Mouse (Mus musculus) liver, embryonic 12.5 days (tissue): ENCODE measurements around the gene Fam89a. TPM values are rescaled to one million over a fixed set of nuclear protein-coding genes. Genes with fewer than 3 reads are reported as not detected.

Experiments used
- ATAC-seq: fragments of 200-750 bp; cut with Nextera tagmentation; 2 replicates; pipeline ENCODE4 v1.8.0; 2017; ENCODE audit warnings: moderate number of reproducible peaks, mild to moderate bottlenecking, moderate library complexity
- H3K27ac ChIP-seq: fragments of 300-500 bp; sonication (generic); 2 replicates; pipeline ENCODE4 v1.5.1; 2016; ENCODE audit warnings: mild to moderate bottlenecking
- H3K27me3 ChIP-seq: fragments of 300-500 bp; sonication (generic); replicated peaks from 2 replicates; pipeline ENCODE4 v1.6.1; 2016; ENCODE audit warnings: mild to moderate bottlenecking, moderate library complexity
- H3K36me3 ChIP-seq: fragments of 300-500 bp; sonication (generic); 2 replicates; pipeline ENCODE4 v1.6.1; 2016; ENCODE audit warnings: mild to moderate bottlenecking, moderate library complexity
- H3K4me1 ChIP-seq: fragments of 300-500 bp; sonication (generic); 2 replicates; pipeline ENCODE4 v1.6.1; 2016
- H3K4me2 ChIP-seq: fragments of 300-500 bp; sonication (generic); 2 replicates; pipeline ENCODE4 v1.6.1; 2016; ENCODE audit warnings: mild to moderate bottlenecking, moderate library complexity
- H3K4me3 ChIP-seq: fragments of 300-500 bp; sonication (generic); 2 replicates; pipeline ENCODE4 v1.5.1; 2016; ENCODE audit warnings: mild to moderate bottlenecking, moderate library complexity
- H3K9ac ChIP-seq: fragments of 300-500 bp; sonication (generic); 2 replicates; pipeline ENCODE4 v1.6.1; 2016; ENCODE audit warnings: mild to moderate bottlenecking, moderate library complexity
- H3K9me3 ChIP-seq: fragments of 300-500 bp; sonication (generic); replicated peaks from 2 replicates; pipeline ENCODE4 v1.6.1; 2016; ENCODE audit warnings: mild to moderate bottlenecking, moderate library complexity
- WGBS: fragments of 180-500 bp; shearing (Covaris S2); methylation state at CpG from one replicate; pipeline ENCODE4 v1.1.7; 2016; ENCODE audit not compliant: insufficient replicate concordance; 5-methylcytosine and 5-hydroxymethylcytosine counted together
- polyA plus RNA-seq: library from polyadenylated mRNA; unstranded; fragments of >200 nt; fragmentation: Nextera tagmentation; extraction: Ambion mirVana; gene quantifications from 2 replicates; pipeline ENCODE4 v1.2.1, GENCODE M21; 2016

Fam89a gene
- polyA plus RNA-seq, 1 experiment from 2014 or later, result 3.2 TPM

- Histone ChIP-seq H3K4me3 (peak overlapping the region; percentile 61), H3K36me3 (no peaks in the 10 kb centered on the region), H3K9me3 (no peaks in the 10 kb centered on the region), H3K27ac (no peak overlapping the region), H3K4me2 (peak overlapping the region; percentile 79), H3K27me3 (peaks cover 83% of the 10 kb centered on the region), H3K9ac (peak overlapping the region; percentile 33), H3K4me1 (peaks cover 29% of the 10 kb centered on the region)
- WGBS, result 1% methylated on average over 26 of the region's 31 CpGs
- ATAC-seq, result no peak
Observed at GRCm38 (mm10) chr8:124751191-124751590, 441 bp downstream of the Fam89a start.

GRCm38 (mm10) chr8:124746661-124747060, 5.0 kb downstream of the Fam89a start:
- H3K4me2 ChIP-seq, result no peak overlapping the region
- no peak overlapping the region for H3K4me3 ChIP-seq
- H3K27ac ChIP-seq, result no peak overlapping the region
- WGBS, result 64% methylated on average over 13 of the region's 13 CpGs
- no peak overlapping the region for H3K9ac ChIP-seq
- peaks cover 17% of the 10 kb centered on the region for H3K4me1 ChIP-seq
- H3K27me3 ChIP-seq, result peaks cover 38% of the 10 kb centered on the region
- H3K9me3 ChIP-seq, result no peaks in the 10 kb centered on the region
- ATAC-seq, result no peak
- no peaks in the 10 kb centered on the region for H3K36me3 ChIP-seq

GRCm38 (mm10) chr8:124739268-124739667, 12.4 kb downstream of the Fam89a start:
- H3K9ac ChIP-seq, result no peak overlapping the region
- 79% methylated on average over 1 of the region's 1 CpGs for WGBS
- no peak overlapping the region for H3K4me2 ChIP-seq
- H3K4me3 ChIP-seq, result no peak overlapping the region
- H3K36me3 ChIP-seq, result peaks cover 43% of the 10 kb centered on the region
- no peaks in the 10 kb centered on the region for H3K27me3 ChIP-seq
- no peak overlapping the region for H3K27ac ChIP-seq
- no peaks in the 10 kb centered on the region for H3K9me3 ChIP-seq
- no peak for ATAC-seq
- no peaks in the 10 kb centered on the region for H3K4me1 ChIP-seq

GRCm38 (mm10) chr8:124735371-124735911, 16.2 kb downstream of the Fam89a start:
- Histone ChIP-seq H3K36me3 (peaks cover 69% of the 10 kb centered on the region), H3K9ac (no peak overlapping the region), H3K9me3 (no peaks in the 10 kb centered on the region), H3K4me3 (no peak overlapping the region), H3K27ac (no peak overlapping the region), H3K4me1 (no peaks in the 10 kb centered on the region), H3K4me2 (no peak overlapping the region), H3K27me3 (no peaks in the 10 kb centered on the region)
- no peak for ATAC-seq
- WGBS, result 62% methylated on average over 3 of the region's 3 CpGs

- Histone ChIP-seq H3K4me1 (no peaks in the 10 kb centered on the region), H3K9ac (no peak overlapping the region), H3K9me3 (no peaks in the 10 kb centered on the region), H3K36me3 (peaks cover 88% of the 10 kb centered on the region), H3K27me3 (no peaks in the 10 kb centered on the region), H3K4me2 (no peak overlapping the region), H3K4me3 (no peak overlapping the region), H3K27ac (no peak overlapping the region)
- ATAC-seq, result no peak
- WGBS, result 58% methylated on average over 8 of the region's 8 CpGs
Observed at GRCm38 (mm10) chr8:124732828-124733227, 18.8 kb downstream of the Fam89a start.

- H3K27me3 ChIP-seq, result no peaks in the 10 kb centered on the region
- H3K9me3 ChIP-seq, result no peaks in the 10 kb centered on the region
- H3K9ac ChIP-seq, result no peak overlapping the region
- H3K4me3 ChIP-seq, result no peak overlapping the region
- peaks cover 28% of the 10 kb centered on the region for H3K4me1 ChIP-seq
- H3K27ac ChIP-seq, result no peak overlapping the region
- ATAC-seq, result no peak
- peaks cover 41% of the 10 kb centered on the region for H3K36me3 ChIP-seq
- H3K4me2 ChIP-seq, result no peak overlapping the region
- 84% methylated on average over 7 of the region's 7 CpGs for WGBS
Observed at GRCm38 (mm10) chr8:124724301-124724700, 27.3 kb downstream of the Fam89a start.

GRCm38 (mm10) chr8:124721862-124722515, 29.6 kb downstream of the Fam89a start, which contains the start of the genes Ttc13 and Arv1:
Gene Ttc13 (minus strand): TSS chr8:124721983.
Gene Arv1 (plus strand): TSS chr8:124722139.
- H3K4me2 ChIP-seq, result peak within 1 kb of the TSS; percentile 95
- under 1% methylated on average over 59 of the region's 59 CpGs for WGBS

GRCm38 (mm10) chr8:124720938-124721861, 30.4 kb downstream of the Fam89a start:
- Histone ChIP-seq H3K27me3 (no peaks in the 10 kb centered on the region), H3K27ac (peak overlapping the region; percentile 70; the same call in 1 of the 2 replicates), H3K4me1 (peaks cover 32% of the 10 kb centered on the region), H3K4me3 (peak overlapping the region; percentile 99), H3K9ac (peak overlapping the region; percentile 94), H3K36me3 (peaks cover 12% of the 10 kb centered on the region), H3K9me3 (no peaks in the 10 kb centered on the region), H3K4me2 (peak overlapping the region; percentile 95)
- WGBS, result 3% methylated on average over 31 of the region's 31 CpGs
- peak; percentile 53 for ATAC-seq

More at GRCm38 (mm10) chr8:124721862-124722515, 29.6 kb downstream of the Fam89a start, which contains the start of the genes Ttc13 and Arv1:
- peaks cover 28% of the 10 kb centered on the region for H3K4me1 ChIP-seq
- ATAC-seq, result peak; percentile 100
- H3K27me3 ChIP-seq, result no peaks in the 10 kb centered on the region
- H3K9me3 ChIP-seq, result no peaks in the 10 kb centered on the region
- H3K9ac ChIP-seq, result peak within 1 kb of the TSS; percentile 94
- H3K27ac ChIP-seq, result peak within 1 kb of the TSS; percentile 75
- peak within 1 kb of the TSS; percentile 99 for H3K4me3 ChIP-seq
- peaks cover 19% of the 10 kb centered on the region for H3K36me3 ChIP-seq

- 79% methylated on average over 7 of the region's 7 CpGs for WGBS
- Histone ChIP-seq H3K27me3 (no peaks in the 10 kb centered on the region), H3K36me3 (peaks cover 4% of the 10 kb centered on the region), H3K27ac (no peak overlapping the region), H3K4me2 (peak overlapping the region; percentile 95), H3K4me3 (peak overlapping the region; percentile 99; the same call in 1 of the 2 replicates), H3K4me1 (peaks cover 40% of the 10 kb centered on the region), H3K9me3 (no peaks in the 10 kb centered on the region), H3K9ac (peak overlapping the region; percentile 94; the same call in 1 of the 2 replicates)
- ATAC-seq, result no peak
Observed at GRCm38 (mm10) chr8:124720133-124720532, 31.5 kb downstream of the Fam89a start.

- Histone ChIP-seq H3K9me3 (no peaks in the 10 kb centered on the region), H3K4me3 (no peak overlapping the region), H3K27ac (no peak overlapping the region), H3K9ac (no peak overlapping the region), H3K4me1 (peaks cover 33% of the 10 kb centered on the region), H3K36me3 (peaks cover 35% of the 10 kb centered on the region), H3K4me2 (no peak overlapping the region), H3K27me3 (no peaks in the 10 kb centered on the region)
- no peak for ATAC-seq
- 87% methylated on average over 8 of the region's 8 CpGs for WGBS
Observed at GRCm38 (mm10) chr8:124715736-124716135, 35.9 kb downstream of the Fam89a start.

- Histone ChIP-seq H3K4me3 (no peak overlapping the region), H3K9ac (no peak overlapping the region), H3K9me3 (no peaks in the 10 kb centered on the region), H3K27me3 (no peaks in the 10 kb centered on the region), H3K4me2 (no peak overlapping the region), H3K4me1 (peaks cover 24% of the 10 kb centered on the region), H3K36me3 (peaks cover 60% of the 10 kb centered on the region), H3K27ac (no peak overlapping the region)
- 61% methylated on average over 6 of the region's 6 CpGs for WGBS
- peak; percentile 81 for ATAC-seq
Observed at GRCm38 (mm10) chr8:124713207-124713606, 38.4 kb downstream of the Fam89a start.
